Mouse (Mus musculus) bone marrow macrophage, adult 2 months (primary cell): ENCODE results near the gene Trpc4.

Experiments
- CTCF ChIP-seq: IDR thresholded peaks from 2 replicates; pipeline ENCODE4 v1.5.1; 2012; ENCODE audit warnings: low read depth, mild to moderate bottlenecking, low read length, moderate library complexity
- POLR2A ChIP-seq: IDR thresholded peaks from 2 replicates; pipeline ENCODE4 v1.6.1; 2012; ENCODE audit warnings: mild to moderate bottlenecking, low read depth, low read length, borderline replicate concordance

DNA sequence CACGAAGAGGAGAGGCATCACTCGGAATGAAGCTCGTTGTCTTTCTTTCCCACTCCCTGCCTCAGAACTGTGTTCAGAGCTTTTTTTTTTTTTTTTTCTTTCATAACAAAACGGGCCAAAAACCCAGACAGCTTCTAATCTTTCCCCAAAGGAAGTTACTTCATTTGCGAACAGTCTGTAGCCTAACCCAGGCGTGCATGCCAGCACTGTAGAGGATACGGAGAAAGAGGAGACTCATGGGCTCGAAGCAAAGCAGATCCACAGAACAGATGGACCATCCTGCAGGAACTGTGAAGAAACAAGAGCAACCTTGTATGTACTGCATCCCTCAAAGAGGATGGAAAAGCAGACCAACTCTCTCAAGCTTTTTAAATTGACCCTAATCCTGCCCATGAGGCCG is 44.3 kb upstream of the Trpc4 start:
- TF ChIP-seq POLR2A, result no peak
- no peak for TF ChIP-seq CTCF
